Mouse (Mus musculus) midbrain, postnatal 0 days (tissue): Measurements from ENCODE around the gene Ttc17. TPM values are rescaled to one million over a fixed set of nuclear protein-coding genes. Genes with fewer than 3 reads are reported as not detected.

Experiments
- ATAC-seq: fragments of 200-750 bp; cut with Nextera tagmentation; 2 replicates; pipeline ENCODE4 v1.8.0; 2017; ENCODE audit warnings: moderate number of reproducible peaks, mild to moderate bottlenecking, moderate TSS enrichment, moderate library complexity; ENCODE audit not compliant: low FRiP score
- DNase-seq: peaks from one replicate; pipeline ENCODE4 v3.0.0-alpha.2; 2015; ENCODE audit warnings: low spot score
- H3K27ac ChIP-seq: fragments of 300-500 bp; sonication (generic); 2 replicates; pipeline ENCODE4 v1.5.1; 2014; ENCODE audit warnings: low read depth, mild to moderate bottlenecking, low read length, mixed read lengths
- H3K27me3 ChIP-seq: fragments of 300-500 bp; sonication (generic); 2 replicates; pipeline ENCODE4 v1.6.1; 2014; ENCODE audit warnings: low read length, control low read depth, mixed read lengths; ENCODE audit not compliant: insufficient read depth
- H3K36me3 ChIP-seq: fragments of 300-500 bp; sonication (generic); 2 replicates; pipeline ENCODE4 v1.6.1; 2014; ENCODE audit warnings: low read length, control low read depth, mixed read lengths; ENCODE audit not compliant: insufficient read depth
- H3K4me1 ChIP-seq: fragments of 300-500 bp; sonication (generic); 2 replicates; pipeline ENCODE4 v1.6.1; 2014; ENCODE audit warnings: mild to moderate bottlenecking, control low read depth, antibody characterized with exemption, low read length, mixed read lengths; ENCODE audit not compliant: insufficient read depth
- H3K4me2 ChIP-seq: fragments of 300-500 bp; sonication (generic); 2 replicates; pipeline ENCODE4 v1.6.1; 2014; ENCODE audit warnings: low read depth, mild to moderate bottlenecking, low read length, mixed read lengths; ENCODE audit not compliant: poor library complexity, severe bottlenecking
- H3K4me3 ChIP-seq: fragments of 300-500 bp; sonication (generic); 2 replicates; pipeline ENCODE4 v1.5.1; 2014; ENCODE audit warnings: low read depth, mild to moderate bottlenecking, low read length, moderate library complexity
- H3K9ac ChIP-seq: fragments of 300-500 bp; sonication (generic); replicated peaks from 2 replicates; pipeline ENCODE4 v1.6.1; 2014; ENCODE audit warnings: mild to moderate bottlenecking, low read length, moderate library complexity, mixed read lengths; ENCODE audit not compliant: poor library complexity, severe bottlenecking
- H3K9me3 ChIP-seq: fragments of 300-500 bp; sonication (generic); 2 replicates; pipeline ENCODE4 v1.6.1; 2016; ENCODE audit warnings: low read length, control low read depth
- CTCF ChIP-seq: IDR thresholded peaks from 2 replicates; pipeline ENCODE4 v1.5.1; 2016; ENCODE audit warnings: antibody characterized with exemption, mild to moderate bottlenecking
- WGBS: fragments of 180-500 bp; shearing (Covaris S2); extraction: QIAGEN DNeasy Blood & Tissue Kit; methylation state at CpG from one replicate; pipeline ENCODE4 v1.1.7; 2014; 5-methylcytosine and 5-hydroxymethylcytosine counted together
- polyA plus RNA-seq: library from polyadenylated mRNA; unstranded; fragments of >200 nt; fragmentation: Nextera tagmentation; extraction: Ambion mirVana; gene quantifications from 2 replicates; pipeline ENCODE4 v1.2.1, GENCODE M21; 2015
- total RNA-seq: library from RNA; depleted of rRNA; stranded (reverse); fragments of >200 nt; gene quantifications from 2 replicates; pipeline ENCODE4 v1.2.3, GENCODE M21; 2014

Ttc17 gene
- total and polyA plus RNA-seq, 2 experiments from 2014 or later, result 20.2 to 24.3 TPM

DNA sequence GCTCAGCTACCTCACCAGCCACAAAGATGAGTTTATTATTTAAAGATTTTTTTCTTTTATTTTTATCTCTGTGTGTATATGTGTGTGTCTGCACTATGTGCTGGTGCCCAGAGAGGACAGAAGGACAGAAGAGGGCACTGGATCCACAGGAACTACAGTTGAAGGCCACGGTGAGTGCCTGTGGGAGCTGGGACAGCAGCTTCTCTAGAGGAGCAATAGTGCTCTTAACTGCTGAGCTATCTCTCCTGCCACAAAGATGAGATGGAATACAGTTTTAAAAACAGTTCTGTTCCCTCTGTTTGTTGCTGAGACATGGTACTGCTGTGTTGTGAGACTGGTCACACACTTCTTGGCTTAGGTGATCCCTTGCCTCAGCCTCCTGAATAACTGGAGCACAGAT lies 22.0 kb upstream of the Ttc17 start:
- no peak overlapping the region for H3K4me2 ChIP-seq
- ATAC-seq (no peak), DNase-seq (no peak)
- H3K27me3 ChIP-seq, result no peaks in the 10 kb centered on the region
- H3K36me3 ChIP-seq, result peaks cover 15% of the 10 kb centered on the region
- H3K9ac ChIP-seq, result no peak overlapping the region
- 96% methylated on average over 1 of the region's 1 CpGs for WGBS
- no peak overlapping the region for H3K27ac ChIP-seq
- H3K4me3 ChIP-seq, result no peak overlapping the region
- TF ChIP-seq CTCF, result no peak
- H3K4me1 ChIP-seq, result no peaks in the 10 kb centered on the region
- H3K9me3 ChIP-seq, result no peaks in the 10 kb centered on the region

DNA sequence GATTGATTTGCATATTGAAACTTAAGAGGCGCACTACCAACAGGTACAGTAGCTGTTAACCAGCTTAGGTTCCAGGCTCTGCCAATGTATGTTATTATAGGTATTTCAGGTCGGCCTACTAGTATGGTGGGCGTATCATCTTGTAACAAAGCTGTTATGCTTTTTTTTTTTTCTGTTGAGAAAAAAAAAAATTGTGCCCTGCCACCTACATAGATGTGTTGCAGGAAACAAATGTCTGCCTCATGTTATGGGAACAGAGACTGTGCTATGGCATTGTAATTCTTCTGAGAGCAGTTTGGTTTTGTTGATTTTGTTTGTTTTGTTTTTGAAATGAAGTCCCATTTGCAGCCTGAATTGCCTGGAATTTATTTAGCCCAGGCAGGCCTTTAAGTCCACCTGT lies 952 bp upstream of the Ttc17 start:
- ATAC-seq, result no peak
- Histone ChIP-seq H3K9ac (peak overlapping the region; percentile 93; the same call in 1 of the 2 replicates), H3K4me1 (peaks cover 11% of the 10 kb centered on the region)

DNA sequence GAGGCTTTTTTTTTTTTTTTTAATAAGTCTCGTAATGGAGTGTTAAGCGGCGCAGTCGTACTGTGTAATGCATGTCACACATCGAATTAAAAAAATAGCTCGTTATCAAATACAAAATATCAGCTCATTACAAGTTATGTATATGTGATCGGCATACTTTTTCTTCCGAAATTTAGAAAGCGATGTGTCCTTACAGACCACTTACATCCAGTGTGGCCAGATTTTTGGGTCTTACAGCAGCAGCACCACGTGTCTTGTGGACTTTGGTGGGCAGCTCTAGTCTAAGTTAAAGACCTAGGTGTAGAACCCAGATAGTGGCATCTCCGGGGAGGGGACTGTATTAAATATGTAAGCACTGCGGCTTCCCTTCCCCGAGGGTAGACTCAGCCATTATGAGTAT lies 532 bp upstream of the Ttc17 start:
- no peak for ATAC-seq
- DNase-seq, result no peak
- Histone ChIP-seq H3K36me3 (peaks cover 2% of the 10 kb centered on the region; the same call in 1 of the 2 replicates), H3K27ac (no peak overlapping the region), H3K9me3 (no peaks in the 10 kb centered on the region), H3K9ac (peak overlapping the region; percentile 93), H3K27me3 (no peaks in the 10 kb centered on the region), H3K4me2 (peak overlapping the region; percentile 79), H3K4me1 (peaks cover 11% of the 10 kb centered on the region), H3K4me3 (peak overlapping the region; percentile 98)
- no peak for TF ChIP-seq CTCF
- WGBS, result 2% methylated on average over 13 of the region's 13 CpGs

More for the DNA sequence above, 952 bp upstream of the Ttc17 start:
- no peaks in the 10 kb centered on the region for H3K27me3 ChIP-seq
- no peak overlapping the region for H3K27ac ChIP-seq
- H3K36me3 ChIP-seq, result peaks cover 2% of the 10 kb centered on the region; the same call in 1 of the 2 replicates
- 36% methylated on average over 3 of the region's 3 CpGs for WGBS
- H3K9me3 ChIP-seq, result no peaks in the 10 kb centered on the region
- DNase-seq, result no peak
- H3K4me2 ChIP-seq, result peak overlapping the region; percentile 79
- no peak for TF ChIP-seq CTCF
- peak overlapping the region; percentile 98 for H3K4me3 ChIP-seq

DNA sequence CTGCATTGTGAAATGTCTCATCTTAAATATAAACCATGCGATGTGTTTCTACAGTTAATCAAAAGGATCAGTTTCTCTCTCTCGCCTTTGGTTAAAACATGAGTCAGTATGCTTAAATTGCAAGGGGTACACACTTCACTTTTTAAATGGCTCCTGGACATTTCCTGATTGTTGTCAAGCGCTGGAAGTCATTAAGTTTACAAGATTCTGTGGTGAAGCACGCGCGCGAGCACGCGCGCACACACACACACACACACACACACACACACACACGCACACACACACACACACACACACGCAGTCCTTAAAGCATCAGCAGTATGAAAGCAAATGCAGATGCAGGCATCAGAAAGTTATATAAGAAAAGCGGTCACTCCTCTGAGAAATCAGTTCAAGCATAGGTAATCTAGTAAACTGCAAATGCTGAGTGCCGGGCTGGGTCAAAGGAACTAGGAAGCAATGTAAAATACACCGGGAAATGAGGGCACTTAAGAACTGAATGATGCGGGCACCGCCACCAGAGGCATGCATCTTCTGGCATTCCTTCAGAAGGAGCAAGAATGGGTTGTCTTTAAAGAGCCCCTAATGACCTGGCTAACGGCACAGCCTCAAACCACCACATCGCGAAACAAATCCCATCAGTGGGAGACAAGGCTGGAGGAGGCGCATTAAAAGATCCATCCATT lies 949 bp downstream of the Ttc17 start:
- DNase-seq (peak; percentile 64), ATAC-seq (peak; percentile 62)
- peaks cover 11% of the 10 kb centered on the region for H3K4me1 ChIP-seq
- no peaks in the 10 kb centered on the region for H3K9me3 ChIP-seq
- peak overlapping the region; percentile 89 for H3K27ac ChIP-seq
- H3K4me2 ChIP-seq, result peak overlapping the region; percentile 69
- WGBS, result 14% methylated on average over 21 of the region's 21 CpGs
- no peaks in the 10 kb centered on the region; the same call in 1 of the 2 replicates for H3K36me3 ChIP-seq
- peak overlapping the region; percentile 93 for H3K9ac ChIP-seq
- H3K27me3 ChIP-seq, result no peaks in the 10 kb centered on the region
- TF ChIP-seq CTCF, result peak; percentile 50
- peak overlapping the region; percentile 98 for H3K4me3 ChIP-seq

DNA sequence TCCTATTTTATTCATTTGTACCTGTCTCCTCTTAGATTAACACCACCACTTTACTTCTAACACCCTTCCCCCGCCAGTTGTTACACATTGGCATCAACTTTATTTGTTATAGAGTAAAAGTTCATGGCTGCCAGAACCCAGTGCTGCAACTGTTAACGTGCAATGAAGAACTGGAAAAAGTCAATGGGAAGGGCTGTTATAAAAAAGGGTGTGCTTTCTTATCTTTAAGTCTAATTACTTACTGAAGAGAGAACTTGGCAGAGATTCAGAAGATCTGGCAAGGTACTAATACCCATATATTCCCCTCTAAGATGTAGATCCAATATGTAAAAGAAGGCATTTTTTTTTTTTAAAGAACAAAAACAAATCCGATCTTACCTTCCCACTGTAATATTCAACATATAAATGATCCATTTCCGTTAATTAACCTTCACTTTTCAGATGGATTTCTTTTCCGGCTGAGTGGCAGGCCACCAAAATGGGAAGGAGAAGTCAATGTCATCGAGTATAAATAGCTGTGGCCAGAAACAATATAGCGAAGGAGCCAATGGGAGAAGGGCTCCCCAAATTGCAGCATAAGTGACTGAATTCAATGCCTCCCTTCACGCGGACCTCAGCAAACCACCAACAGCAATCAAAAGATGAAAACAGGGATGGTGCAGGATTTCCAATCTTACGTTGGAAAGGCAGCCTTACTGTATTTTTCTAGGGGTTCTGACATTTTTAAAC lies 1.8 kb downstream of the Ttc17 start:
- DNase-seq (no peak), ATAC-seq (no peak)
- whole genome bisulfite sequencing, result 75% methylated on average over 10 of the region's 10 CpGs
- peak overlapping the region; percentile 69; the same call in 1 of the 2 replicates for H3K4me2 ChIP-seq
- no peaks in the 10 kb centered on the region for H3K9me3 ChIP-seq
- no peaks in the 10 kb centered on the region; the same call in 1 of the 2 replicates for H3K36me3 ChIP-seq
- H3K9ac ChIP-seq, result no peak overlapping the region
- peak overlapping the region; percentile 98 for H3K4me3 ChIP-seq
- no peak for TF ChIP-seq CTCF
- no peaks in the 10 kb centered on the region for H3K27me3 ChIP-seq
- H3K4me1 ChIP-seq, result peaks cover 11% of the 10 kb centered on the region
- H3K27ac ChIP-seq, result no peak overlapping the region

DNA sequence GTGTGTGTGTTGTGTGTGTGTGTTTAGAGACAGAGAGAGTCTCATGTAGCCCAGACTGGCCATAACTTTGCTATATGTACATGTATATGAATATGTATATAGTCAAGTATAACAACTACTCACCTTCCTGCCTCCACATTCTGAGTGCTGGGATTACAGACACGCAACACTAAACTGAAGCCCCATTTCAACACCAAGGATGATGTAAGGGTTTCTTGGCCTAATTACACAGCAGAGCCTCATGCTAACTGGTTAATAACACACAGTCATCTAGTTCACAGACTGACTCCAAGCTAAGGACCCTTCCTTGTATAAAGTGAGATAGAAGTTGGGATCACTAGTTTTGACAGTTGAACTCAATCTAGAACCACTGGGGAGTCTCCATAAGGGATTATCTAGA lies 3.9 kb downstream of the Ttc17 start:
- DNase-seq (no peak), ATAC-seq (no peak)
- Histone ChIP-seq H3K27me3 (no peaks in the 10 kb centered on the region), H3K9ac (no peak overlapping the region), H3K36me3 (peaks cover 3% of the 10 kb centered on the region; the same call in 1 of the 2 replicates), H3K27ac (no peak overlapping the region), H3K9me3 (no peaks in the 10 kb centered on the region), H3K4me1 (peaks cover 10% of the 10 kb centered on the region), H3K4me3 (no peak overlapping the region), H3K4me2 (no peak overlapping the region)
- 98% methylated on average over 1 of the region's 1 CpGs for WGBS
- no peak for TF ChIP-seq CTCF
